In genomic region chr2:118779065-118779464, GRCm38 (mm10) we compare ENCODE assay signal across 8 mouse cellular contexts. TPM values are rescaled to one million over a fixed set of nuclear protein-coding genes. Genes with fewer than 3 reads are reported as not detected.
DNase-seq lines count a peak whose midpoint lies in the region; ATAC-seq and TF ChIP-seq lines count a peak whose summit lies in the region.

No protein-coding gene starts in this region.

- TF ChIP-seq CTCF in heart, postnatal 0 days (IDR thresholded peaks at IDR 0.05; ENCODE audit: low read depth) = no peak

- no peak overlapping the region for H3K27ac ChIP-seq in heart, postnatal 0 days (ENCODE audit: low read depth)
- no peak overlapping the region for H3K27ac ChIP-seq in brown adipose tissue, adult 24 weeks (replicated peaks; ENCODE audit: low read depth, low read length)
- no peak overlapping the region for H3K27ac ChIP-seq in hindbrain, embryonic 11.5 days (ENCODE audit: low read depth, low read length)
- peak overlapping the region; percentile 88 for H3K27ac ChIP-seq in midbrain, embryonic 15.5 days

- TF ChIP-seq EP300 in heart, postnatal 0 days (IDR thresholded peaks at IDR 0.05; ENCODE audit: low read depth) = no peak

- WGBS in heart, postnatal 0 days = 10% methylated on average over 10 of the region's 10 CpGs
- 7% methylated on average over 10 of the region's 10 CpGs for WGBS in hindbrain, embryonic 11.5 days
- WGBS in midbrain, embryonic 15.5 days = 6% methylated on average over 10 of the region's 10 CpGs

- no peaks in the 10 kb centered on the region for H3K4me1 ChIP-seq in heart, postnatal 0 days (ENCODE audit: control insufficient read depth, insufficient read depth)
- H3K4me1 ChIP-seq in brown adipose tissue, adult 24 weeks (ENCODE audit: control insufficient read depth, insufficient read depth, insufficient read length, low read length) = peaks cover 15% of the 10 kb centered on the region
- peaks cover 3% of the 10 kb centered on the region for H3K4me1 ChIP-seq in hindbrain, embryonic 11.5 days (replicated peaks; ENCODE audit: control insufficient read depth, insufficient read depth, low read length)
- peaks cover 23% of the 10 kb centered on the region for H3K4me1 ChIP-seq in midbrain, embryonic 15.5 days

- peak overlapping the region; percentile 57 for H3K4me2 ChIP-seq in heart, postnatal 0 days (ENCODE audit: low read depth, low read length)
- peak overlapping the region; percentile 56 for H3K4me2 ChIP-seq in hindbrain, embryonic 11.5 days (replicated peaks; ENCODE audit: low read depth, low read length)
- H3K4me2 ChIP-seq in midbrain, embryonic 15.5 days = peak overlapping the region; percentile 69

- no peak for ATAC-seq in heart, postnatal 0 days (ENCODE audit: insufficient read depth, low read depth)
- ATAC-seq in hindbrain, embryonic 11.5 days (ENCODE audit: low FRiP score) = peak; percentile 49
- peak; percentile 49 for ATAC-seq in midbrain, embryonic 15.5 days (replicated peaks)

- H3K9me3 ChIP-seq in heart, postnatal 0 days (replicated peaks; ENCODE audit: control insufficient read depth, low read length) = no peaks in the 10 kb centered on the region
- no peaks in the 10 kb centered on the region for H3K9me3 ChIP-seq in hindbrain, embryonic 11.5 days (ENCODE audit: control insufficient read depth, low read length)
- H3K9me3 ChIP-seq in midbrain, embryonic 15.5 days = no peaks in the 10 kb centered on the region

- 0 out of 2 replicates have a peak, but pooled peaks cover 4% of the 10 kb centered on the region for H3K27me3 ChIP-seq in heart, postnatal 0 days (ENCODE audit: control insufficient read depth, insufficient read depth, low read length)
- no peaks in the 10 kb centered on the region for H3K27me3 ChIP-seq in hindbrain, embryonic 11.5 days (ENCODE audit: control insufficient read depth, insufficient read depth, low read length)
- no peaks in the 10 kb centered on the region for H3K27me3 ChIP-seq in midbrain, embryonic 15.5 days (replicated peaks)

- H3K36me3 ChIP-seq in heart, postnatal 0 days (replicated peaks; ENCODE audit: control insufficient read depth, insufficient read depth, low read length) = no peaks in the 10 kb centered on the region
- H3K36me3 ChIP-seq in hindbrain, embryonic 11.5 days (ENCODE audit: control insufficient read depth, insufficient read depth, low read length) = no peaks in the 10 kb centered on the region
- H3K36me3 ChIP-seq in midbrain, embryonic 15.5 days (replicated peaks) = no peaks in the 10 kb centered on the region

- peak overlapping the region; percentile 27; the same call in 1 of the 2 replicates for H3K4me3 ChIP-seq in heart, postnatal 0 days (ENCODE audit: low read depth, low read length)
- H3K4me3 ChIP-seq in brown adipose tissue, adult 24 weeks (ENCODE audit: insufficient read depth, low read depth, low read length) = peak overlapping the region; percentile 44
- H3K4me3 ChIP-seq in hindbrain, embryonic 11.5 days (ENCODE audit: low read depth, low read length) = peak overlapping the region; percentile 41
- H3K4me3 ChIP-seq in midbrain, embryonic 15.5 days = peak overlapping the region; percentile 58

- DNase-seq in heart, postnatal 0 days (ENCODE audit: low spot score) = no peak
- DNase-seq in heart, postnatal 4 days = no peak
- DNase-seq in hindbrain, embryonic 11.5 days (ENCODE audit: low spot score) = no peak
- no peak for DNase-seq in left cerebral cortex, adult 9 months (ENCODE audit: low spot score in 2 of 2)
- no peak for DNase-seq in right cerebral cortex, postnatal 14 days
- DNase-seq in frontal cortex, postnatal 14 days (ENCODE audit: low spot score in 2 of 2) = no peak

- no peak overlapping the region for H3K9ac ChIP-seq in heart, postnatal 0 days (replicated peaks; ENCODE audit: low read depth, low read length)
- peak overlapping the region; percentile 37; the same call in 1 of the 2 replicates for H3K9ac ChIP-seq in hindbrain, embryonic 11.5 days (ENCODE audit: low read depth, low read length)
- peak overlapping the region; percentile 72 for H3K9ac ChIP-seq in midbrain, embryonic 15.5 days

RNA-seq across cellular contexts. Expression of gene Disp2, which starts 0.5 kb away (rescaled TPM):
- 0.19 and 0.38 TPM in 2 replicates for total RNA-seq in heart, postnatal 0 days (2014; rRNA removed; ENCODE audit: low replicate concordance)
- 0.03 and 0.07 TPM in 2 replicates for polyA plus RNA-seq in heart, postnatal 0 days (2015; fragmentation: Nextera tagmentation; extraction: Ambion mirVana)
- total RNA-seq in heart, postnatal 4 days (2021) = under 1 TPM; 0.07 to 0.10 TPM
- polyA plus RNA-seq in brown adipose tissue, adult 24 weeks (2012; ENCODE audit: insufficient read depth, insufficient read length, missing spikeins) = 0.32 and 0.38 TPM in 2 replicates
- polyA plus RNA-seq in hindbrain, embryonic 11.5 days (2014; fragmentation: Nextera tagmentation; extraction: Ambion mirVana) = 8.5 and 9.2 TPM in 2 replicates
- polyA plus RNA-seq in midbrain, embryonic 15.5 days (2015; fragmentation: Nextera tagmentation; extraction: Ambion mirVana) = 65.5 and 75.2 TPM in 2 replicates

RNA-seq across cellular contexts. Expression of gene Phgr1, which starts 6.5 kb away (rescaled TPM):
- not detected in 2 replicates for total RNA-seq in heart, postnatal 0 days (2014; rRNA removed; ENCODE audit: low replicate concordance)
- not detected in 2 replicates for polyA plus RNA-seq in heart, postnatal 0 days (2015; fragmentation: Nextera tagmentation; extraction: Ambion mirVana)
- not detected for total RNA-seq in heart, postnatal 4 days (2021)
- polyA plus RNA-seq in brown adipose tissue, adult 24 weeks (2012; ENCODE audit: insufficient read depth, insufficient read length, missing spikeins) = not detected in 2 replicates
- not detected in 2 replicates for polyA plus RNA-seq in hindbrain, embryonic 11.5 days (2014; fragmentation: Nextera tagmentation; extraction: Ambion mirVana)
- polyA plus RNA-seq in midbrain, embryonic 15.5 days (2015; fragmentation: Nextera tagmentation; extraction: Ambion mirVana) = not detected in 2 replicates

RNA-seq across cellular contexts. Expression of gene Ccdc9b, which starts 16.6 kb away (rescaled TPM):
- total RNA-seq in heart, postnatal 0 days (2014; rRNA removed; ENCODE audit: low replicate concordance) = 5.7 and 6.8 TPM in 2 replicates
- 3.3 and 3.4 TPM in 2 replicates for polyA plus RNA-seq in heart, postnatal 0 days (2015; fragmentation: Nextera tagmentation; extraction: Ambion mirVana)
- 1 to 10 TPM; 6.6 to 7.4 TPM for total RNA-seq in heart, postnatal 4 days (2021)
- 4.0 and 4.8 TPM in 2 replicates for polyA plus RNA-seq in brown adipose tissue, adult 24 weeks (2012; ENCODE audit: insufficient read depth, insufficient read length, missing spikeins)
- 0.68 and 0.98 TPM in 2 replicates for polyA plus RNA-seq in hindbrain, embryonic 11.5 days (2014; fragmentation: Nextera tagmentation; extraction: Ambion mirVana)
- polyA plus RNA-seq in midbrain, embryonic 15.5 days (2015; fragmentation: Nextera tagmentation; extraction: Ambion mirVana) = 1.3 and 2.1 TPM in 2 replicates

RNA-seq across cellular contexts. Expression of gene Inafm2, which starts 33.5 kb away (rescaled TPM):
- total RNA-seq in heart, postnatal 0 days (2014; rRNA removed; ENCODE audit: low replicate concordance) = 39.4 and 44.2 TPM in 2 replicates
- polyA plus RNA-seq in heart, postnatal 0 days (2015; fragmentation: Nextera tagmentation; extraction: Ambion mirVana) = 39.9 and 48.4 TPM in 2 replicates
- total RNA-seq in heart, postnatal 4 days (2021) = 10 to 100 TPM; 33.9 to 34.9 TPM
- 41.7 and 48.7 TPM in 2 replicates for polyA plus RNA-seq in brown adipose tissue, adult 24 weeks (2012; ENCODE audit: insufficient read depth, insufficient read length, missing spikeins)
- 34.1 and 35.4 TPM in 2 replicates for polyA plus RNA-seq in hindbrain, embryonic 11.5 days (2014; fragmentation: Nextera tagmentation; extraction: Ambion mirVana)
- 20.5 and 21.6 TPM in 2 replicates for polyA plus RNA-seq in midbrain, embryonic 15.5 days (2015; fragmentation: Nextera tagmentation; extraction: Ambion mirVana)

RNA-seq across cellular contexts. Expression of gene Knstrn, which starts 34.7 kb away (rescaled TPM):
- total RNA-seq in heart, postnatal 0 days (2014; rRNA removed; ENCODE audit: low replicate concordance) = 19.8 and 28.0 TPM in 2 replicates
- polyA plus RNA-seq in heart, postnatal 0 days (2015; fragmentation: Nextera tagmentation; extraction: Ambion mirVana) = 36.4 and 39.9 TPM in 2 replicates
- total RNA-seq in heart, postnatal 4 days (2021) = 10 to 100 TPM; 53.5 to 65.0 TPM
- polyA plus RNA-seq in brown adipose tissue, adult 24 weeks (2012; ENCODE audit: insufficient read depth, insufficient read length, missing spikeins) = 1.5 TPM in 1 of 2 replicates, not detected in the other
- polyA plus RNA-seq in hindbrain, embryonic 11.5 days (2014; fragmentation: Nextera tagmentation; extraction: Ambion mirVana) = 156 and 163 TPM in 2 replicates
- 17.7 and 20.9 TPM in 2 replicates for polyA plus RNA-seq in midbrain, embryonic 15.5 days (2015; fragmentation: Nextera tagmentation; extraction: Ambion mirVana)
